Mouse (Mus musculus): ENCODE data around the gene Six3. TPM values are rescaled to one million over a fixed set of nuclear protein-coding genes. Genes with fewer than 3 reads are reported as not detected.
A peak's percentile ranks its signal among the peaks of the same experiment; 100 is the strongest.

The Six3 gene
- polyA plus RNA-seq (2015; fragmentation: Nextera tagmentation; extraction: Ambion mirVana): 6.0 and 6.6 TPM in 2 replicates

DNA sequence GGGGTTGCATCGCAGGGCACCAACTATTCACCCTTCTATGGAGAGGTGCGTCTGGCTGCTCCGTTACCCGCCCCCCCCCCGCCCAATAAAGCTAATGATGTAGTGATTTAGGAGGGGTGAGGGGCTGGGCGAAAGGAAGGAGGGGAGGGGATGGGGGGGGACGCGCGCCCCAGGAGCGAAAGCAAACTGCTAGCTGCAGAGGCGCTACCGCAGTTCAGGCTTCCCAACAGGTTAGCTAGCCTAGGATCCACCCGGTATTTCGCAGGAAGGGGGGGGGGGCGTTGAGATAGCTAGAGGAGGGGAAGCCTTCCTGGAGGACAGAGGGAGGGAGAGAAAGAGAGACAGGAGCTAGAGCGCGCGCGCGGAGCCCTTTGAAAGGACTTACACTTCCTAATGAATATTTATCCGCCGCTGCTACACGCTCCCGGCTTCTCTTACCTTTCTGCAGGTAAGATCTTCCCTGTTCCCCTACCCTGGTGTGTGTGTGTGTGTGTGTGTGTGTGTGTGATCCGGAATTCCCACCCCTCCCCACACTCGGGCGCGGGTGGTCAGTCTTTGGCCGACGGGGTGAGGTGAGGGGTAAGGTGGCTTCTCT, at the start of gene Six3:
Gene Six3 (plus strand): TSS at position 343 of the 595 bp plus-strand sequence.
- peak within 1 kb of the TSS; percentile 21 for H3K4me3 ChIP-seq (replicated peaks)
- H3K9me3 ChIP-seq (replicated peaks): no peaks in the 10 kb centered on the region
- H3K27me3 ChIP-seq: peaks cover 100% of the 10 kb centered on the region
- H3K4me1 ChIP-seq: peaks cover 24% of the 10 kb centered on the region
- 1% methylated on average over 28 of the region's 30 CpGs for WGBS
- no peak for ATAC-seq (ENCODE audit: insufficient number of reproducible peaks, low FRiP score, low TSS enrichment, low read depth)
- peak within 1 kb of the TSS; percentile 30; the same call in 1 of the 2 replicates for H3K4me2 ChIP-seq (replicated peaks)
- no peak within 1 kb of the TSS for H3K9ac ChIP-seq
- no peak within 1 kb of the TSS for H3K27ac ChIP-seq (replicated peaks)
- no peaks in the 10 kb centered on the region for H3K36me3 ChIP-seq

- H3K9ac ChIP-seq: no peak overlapping the region
- no peak for ATAC-seq (ENCODE audit: insufficient number of reproducible peaks, low FRiP score, low TSS enrichment, low read depth)
- WGBS: 68% methylated on average over 7 of the region's 7 CpGs
These were observed 49.3 kb upstream of the Six3 start for GRCm38 (mm10) chr17:85564107-85564506.

GRCm38 (mm10) chr17:85574023-85574422, 39.4 kb upstream of the Six3 start:
- Histone ChIP-seq H3K9ac (no peak overlapping the region), H3K4me1 (no peaks in the 10 kb centered on the region), H3K36me3 (no peaks in the 10 kb centered on the region), H3K27ac (replicated peaks) (no peak overlapping the region), H3K27me3 (no peaks in the 10 kb centered on the region; the same call in 1 of the 2 replicates), H3K4me2 (replicated peaks) (no peak overlapping the region), H3K9me3 (replicated peaks) (no peaks in the 10 kb centered on the region), H3K4me3 (replicated peaks) (no peak overlapping the region)
- ATAC-seq (ENCODE audit: insufficient number of reproducible peaks, low FRiP score, low TSS enrichment, low read depth): no peak
- 89% methylated on average over 3 of the region's 3 CpGs for WGBS

More at GRCm38 (mm10) chr17:85564107-85564506, 49.3 kb upstream of the Six3 start:
- Histone ChIP-seq H3K4me2 (replicated peaks) (no peak overlapping the region), H3K27ac (replicated peaks) (no peak overlapping the region), H3K9me3 (replicated peaks) (no peaks in the 10 kb centered on the region), H3K27me3 (no peaks in the 10 kb centered on the region), H3K4me1 (no peaks in the 10 kb centered on the region), H3K4me3 (replicated peaks) (no peak overlapping the region), H3K36me3 (no peaks in the 10 kb centered on the region)

- WGBS: 68% methylated on average over 5 of the region's 5 CpGs
- H3K36me3 ChIP-seq: no peaks in the 10 kb centered on the region
- no peaks in the 10 kb centered on the region for H3K4me1 ChIP-seq
- no peak overlapping the region for H3K9ac ChIP-seq
- H3K27ac ChIP-seq (replicated peaks): no peak overlapping the region
- H3K27me3 ChIP-seq: no peaks in the 10 kb centered on the region; the same call in 1 of the 2 replicates
- ATAC-seq (ENCODE audit: insufficient number of reproducible peaks, low FRiP score, low TSS enrichment, low read depth): no peak
- H3K4me3 ChIP-seq (replicated peaks): no peak overlapping the region
- H3K9me3 ChIP-seq (replicated peaks): no peaks in the 10 kb centered on the region
- H3K4me2 ChIP-seq (replicated peaks): no peak overlapping the region
These were observed 35.1 kb upstream of the Six3 start for GRCm38 (mm10) chr17:85578290-85578689.

GRCm38 (mm10) chr17:85579350-85579749, 34.1 kb upstream of the Six3 start:
- no peaks in the 10 kb centered on the region for H3K4me1 ChIP-seq
- no peak overlapping the region for H3K27ac ChIP-seq (replicated peaks)
- no peaks in the 10 kb centered on the region for H3K9me3 ChIP-seq (replicated peaks)
- H3K4me2 ChIP-seq (replicated peaks): no peak overlapping the region
- no peaks in the 10 kb centered on the region; the same call in 1 of the 2 replicates for H3K27me3 ChIP-seq
- no peaks in the 10 kb centered on the region for H3K36me3 ChIP-seq
- no peak overlapping the region for H3K9ac ChIP-seq
- H3K4me3 ChIP-seq (replicated peaks): no peak overlapping the region
- WGBS: 90% methylated on average over 10 of the region's 10 CpGs
- ATAC-seq (ENCODE audit: insufficient number of reproducible peaks, low FRiP score, low TSS enrichment, low read depth): no peak

DNA sequence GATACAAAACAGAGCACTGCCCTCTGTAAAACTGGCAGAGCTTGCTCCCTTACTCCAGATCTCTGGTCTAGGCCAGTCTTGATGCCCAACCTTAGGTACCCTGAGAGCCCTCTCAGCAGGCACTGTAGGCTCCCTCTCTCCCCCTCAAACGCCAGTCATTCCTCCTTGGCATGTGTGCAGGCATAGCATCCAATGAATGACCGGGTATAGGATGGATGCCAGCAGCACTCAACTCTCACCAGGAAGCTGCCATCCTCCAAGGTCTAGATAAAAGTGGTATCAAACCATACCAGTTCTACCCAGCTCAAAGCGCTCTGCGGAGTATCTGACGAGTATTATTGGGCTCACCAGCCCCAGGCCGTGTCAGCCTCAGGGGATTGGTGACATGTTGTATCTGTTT, 33.2 kb upstream of the Six3 start:
- WGBS: 80% methylated on average over 6 of the region's 6 CpGs
- Histone ChIP-seq H3K9me3 (replicated peaks) (no peaks in the 10 kb centered on the region), H3K4me3 (replicated peaks) (no peak overlapping the region), H3K27me3 (no peaks in the 10 kb centered on the region; the same call in 1 of the 2 replicates), H3K4me2 (replicated peaks) (no peak overlapping the region), H3K36me3 (no peaks in the 10 kb centered on the region), H3K27ac (replicated peaks) (no peak overlapping the region), H3K4me1 (no peaks in the 10 kb centered on the region), H3K9ac (no peak overlapping the region)
- no peak for ATAC-seq (ENCODE audit: insufficient number of reproducible peaks, low FRiP score, low TSS enrichment, low read depth)

- H3K4me2 ChIP-seq (replicated peaks): no peak overlapping the region
- 81% methylated on average over 4 of the region's 4 CpGs for WGBS
These were observed 29.2 kb upstream of the Six3 start for GRCm38 (mm10) chr17:85584170-85584569.

DNA sequence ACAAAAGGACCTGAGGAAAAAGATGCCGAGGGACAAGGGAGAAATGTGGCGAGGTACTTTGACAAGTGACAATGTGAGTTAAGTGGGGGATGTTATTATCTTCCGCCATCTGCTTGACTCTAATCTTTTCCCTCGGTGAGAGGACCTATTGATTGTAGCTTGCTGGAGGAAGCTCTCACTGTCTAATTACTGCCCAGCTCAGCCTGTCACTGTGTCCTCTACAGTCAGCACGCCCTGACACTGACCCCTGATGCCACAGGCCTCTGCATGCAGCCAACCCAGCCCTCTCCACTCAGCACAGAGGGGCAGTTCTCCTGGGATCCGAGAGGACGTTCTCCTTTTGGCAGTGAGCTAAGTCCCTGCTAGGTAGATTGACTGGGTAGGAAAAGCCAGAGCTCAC, 28.8 kb upstream of the Six3 start:
- 50% methylated on average over 7 of the region's 7 CpGs for WGBS
- no peak overlapping the region for H3K27ac ChIP-seq (replicated peaks)
- no peak overlapping the region for H3K4me3 ChIP-seq (replicated peaks)
- no peaks in the 10 kb centered on the region for H3K27me3 ChIP-seq
- no peaks in the 10 kb centered on the region for H3K36me3 ChIP-seq
- no peak overlapping the region for H3K9ac ChIP-seq
- no peak for ATAC-seq (ENCODE audit: insufficient number of reproducible peaks, low FRiP score, low TSS enrichment, low read depth)
- no peak overlapping the region for H3K4me2 ChIP-seq (replicated peaks)
- no peaks in the 10 kb centered on the region for H3K9me3 ChIP-seq (replicated peaks)
- no peaks in the 10 kb centered on the region for H3K4me1 ChIP-seq

More at GRCm38 (mm10) chr17:85584170-85584569, 29.2 kb upstream of the Six3 start:
- Histone ChIP-seq H3K4me3 (replicated peaks) (no peak overlapping the region), H3K9ac (no peak overlapping the region), H3K27ac (replicated peaks) (no peak overlapping the region), H3K9me3 (replicated peaks) (no peaks in the 10 kb centered on the region), H3K4me1 (no peaks in the 10 kb centered on the region), H3K27me3 (no peaks in the 10 kb centered on the region), H3K36me3 (no peaks in the 10 kb centered on the region)
- no peak for ATAC-seq (ENCODE audit: insufficient number of reproducible peaks, low FRiP score, low TSS enrichment, low read depth)

- Histone ChIP-seq H3K36me3 (no peaks in the 10 kb centered on the region), H3K4me1 (no peaks in the 10 kb centered on the region), H3K4me2 (replicated peaks) (no peak overlapping the region), H3K4me3 (replicated peaks) (no peak overlapping the region), H3K27ac (replicated peaks) (no peak overlapping the region), H3K9ac (no peak overlapping the region), H3K27me3 (no peaks in the 10 kb centered on the region), H3K9me3 (replicated peaks) (no peaks in the 10 kb centered on the region)
- WGBS: 86% methylated on average over 5 of the region's 5 CpGs
- no peak for ATAC-seq (ENCODE audit: insufficient number of reproducible peaks, low FRiP score, low TSS enrichment, low read depth)
These were observed 27.6 kb upstream of the Six3 start for GRCm38 (mm10) chr17:85585779-85586178.

DNA sequence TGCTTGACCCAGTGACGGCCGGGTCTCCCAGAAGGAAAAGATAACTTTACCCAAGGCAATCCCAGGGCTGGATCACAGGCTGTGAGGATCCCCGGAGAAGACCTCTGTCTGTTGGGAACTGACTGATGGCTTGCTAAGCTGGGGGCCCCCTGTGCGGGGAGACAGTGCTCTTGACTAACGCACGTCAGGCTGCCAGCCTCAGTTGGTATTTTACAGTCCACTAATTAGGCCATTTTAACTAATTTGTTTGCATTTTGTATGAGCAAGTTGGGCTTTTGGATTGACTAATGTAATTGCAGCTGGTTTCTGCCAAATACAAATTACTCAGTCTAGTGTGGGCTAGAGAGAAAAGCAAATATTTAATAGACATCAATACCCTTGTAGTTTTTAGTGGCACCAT, 21.4 kb upstream of the Six3 start:
- no peaks in the 10 kb centered on the region for H3K4me1 ChIP-seq
- no peaks in the 10 kb centered on the region for H3K36me3 ChIP-seq
- H3K27me3 ChIP-seq: no peaks in the 10 kb centered on the region; the same call in 1 of the 2 replicates
- no peak overlapping the region for H3K9ac ChIP-seq
- H3K4me2 ChIP-seq (replicated peaks): no peak overlapping the region
- WGBS: 63% methylated on average over 6 of the region's 6 CpGs
- no peak overlapping the region for H3K27ac ChIP-seq (replicated peaks)
- no peak overlapping the region for H3K4me3 ChIP-seq (replicated peaks)
- no peak for ATAC-seq (ENCODE audit: insufficient number of reproducible peaks, low FRiP score, low TSS enrichment, low read depth)
- H3K9me3 ChIP-seq (replicated peaks): no peaks in the 10 kb centered on the region

DNA sequence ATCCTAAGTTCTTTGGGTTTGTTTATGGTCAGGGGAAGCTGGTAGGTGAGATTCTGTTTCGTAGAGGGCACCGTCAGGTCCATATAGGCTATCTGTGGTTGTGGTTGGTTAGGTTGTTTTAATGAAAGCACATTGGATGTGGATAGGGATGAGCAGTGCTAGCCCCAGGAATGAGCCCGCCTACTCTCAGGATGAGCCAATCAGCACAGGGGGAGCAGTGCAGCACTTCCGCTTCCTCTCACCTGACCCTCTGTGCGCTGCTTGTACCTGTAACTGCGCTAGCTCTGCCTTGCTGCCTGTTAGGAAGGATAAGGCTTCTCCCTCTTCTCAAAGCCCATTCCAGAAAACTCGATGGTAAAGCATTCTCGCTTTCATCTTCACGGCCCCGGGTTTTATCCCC, 17.6 kb upstream of the Six3 start:
- Histone ChIP-seq H3K4me2 (replicated peaks) (no peak overlapping the region), H3K9ac (no peak overlapping the region), H3K4me1 (no peaks in the 10 kb centered on the region), H3K27me3 (peaks cover 6% of the 10 kb centered on the region), H3K27ac (replicated peaks) (no peak overlapping the region), H3K4me3 (replicated peaks) (no peak overlapping the region), H3K36me3 (no peaks in the 10 kb centered on the region), H3K9me3 (replicated peaks) (no peaks in the 10 kb centered on the region)
- 75% methylated on average over 10 of the region's 10 CpGs for WGBS
- ATAC-seq (ENCODE audit: insufficient number of reproducible peaks, low FRiP score, low TSS enrichment, low read depth): no peak

GRCm38 (mm10) chr17:85596341-85596890, 17.0 kb upstream of the Six3 start:
- Histone ChIP-seq H3K36me3 (no peaks in the 10 kb centered on the region), H3K4me3 (replicated peaks) (no peak overlapping the region), H3K9ac (no peak overlapping the region), H3K27ac (replicated peaks) (no peak overlapping the region), H3K4me2 (replicated peaks) (no peak overlapping the region), H3K9me3 (replicated peaks) (no peaks in the 10 kb centered on the region), H3K27me3 (peaks cover 9% of the 10 kb centered on the region), H3K4me1 (no peaks in the 10 kb centered on the region)
- no peak for ATAC-seq (ENCODE audit: insufficient number of reproducible peaks, low FRiP score, low TSS enrichment, low read depth)
- WGBS: 54% methylated on average over 6 of the region's 6 CpGs

Measured in embryonic facial prominence, embryonic 15.5 days (tissue).